Mouse (Mus musculus): ENCODE data around the gene Slc4a1ap. TPM values are rescaled to one million over a fixed set of nuclear protein-coding genes. Genes with fewer than 3 reads are reported as not detected.
A peak's percentile ranks its signal among the peaks of the same experiment; 100 is the strongest.
"Not testable (repeated sequence)": the region's sequence is repeated elsewhere in the genome, so short reads cannot be mapped to it uniquely, and the experiment has no call there.

Slc4a1ap gene
- total and polyA plus RNA-seq, 3 experiments = 41.6 to 523 (median 41.7) TPM

DNA sequence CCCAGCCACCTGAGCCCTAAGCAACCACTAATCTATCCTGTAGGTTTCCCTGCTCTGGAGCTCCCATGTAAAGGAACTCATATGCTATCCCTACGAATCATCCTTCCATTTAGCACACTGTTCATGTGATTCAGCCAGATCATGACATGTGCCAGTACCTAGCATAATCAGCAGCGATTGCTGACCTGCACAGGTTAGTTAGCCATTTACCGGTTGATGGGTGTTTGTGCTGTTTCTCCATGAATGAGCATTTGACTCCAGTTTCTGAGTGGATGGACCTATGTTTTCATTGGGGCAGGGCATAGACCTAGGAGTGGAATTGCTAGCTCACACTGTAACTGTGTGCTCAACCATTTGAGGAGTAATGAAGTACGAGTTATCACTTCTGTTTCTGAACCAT lies 58.7 kb downstream of the Slc4a1ap start:
- TF ChIP-seq CHD2 (IDR thresholded peaks at IDR 0.05; ENCODE audit: low read length) = no peak
- TF ChIP-seq TAL1 (IDR thresholded peaks at IDR 0.05; ENCODE audit: low read length) = no peak
- TF ChIP-seq TBP (IDR thresholded peaks at IDR 0.05; ENCODE audit: low read depth, low read length) = no peak
- no peak for TF ChIP-seq MXI1 (IDR thresholded peaks at IDR 0.05; ENCODE audit: low read depth, low read length)
- no peak for TF ChIP-seq NELFE (IDR thresholded peaks at IDR 0.05; ENCODE audit: low read depth, low read length)
- H3K27ac ChIP-seq (ENCODE audit: control insufficient read depth, low read depth, low read length) = no peak overlapping the region
- H3K79me2 ChIP-seq (ENCODE audit: control insufficient read depth, insufficient read depth, low read length, poor library complexity) = no peaks in the 10 kb centered on the region
- no peak overlapping the region for H3K4me3 ChIP-seq (ENCODE audit: control insufficient read depth in 1 of 2, insufficient read depth in 1 of 2, low read depth in 2 of 2, low read length in 2 of 2)
- DNase-seq (ENCODE audit: low read depth, low spot score) = no peak
- no peaks in the 10 kb centered on the region for H3K36me3 ChIP-seq (ENCODE audit: control insufficient read depth in 1 of 2, insufficient read depth in 2 of 2, low read length in 2 of 2)
- H3K9me3 ChIP-seq (replicated peaks; ENCODE audit: insufficient read depth, low read length) = no peaks in the 10 kb centered on the region
- no peaks in the 10 kb centered on the region for H3K4me1 ChIP-seq (ENCODE audit: control insufficient read depth in 1 of 2, insufficient read depth in 2 of 2, low read length in 2 of 2)
- H3K27me3 ChIP-seq (ENCODE audit: control insufficient read depth in 1 of 2, insufficient read depth in 2 of 2, low read length in 2 of 2) = no peaks in the 10 kb centered on the region
- H3K9ac ChIP-seq (ENCODE audit: control insufficient read depth, low read depth, low read length, poor library complexity, severe bottlenecking) = no peak overlapping the region

DNA sequence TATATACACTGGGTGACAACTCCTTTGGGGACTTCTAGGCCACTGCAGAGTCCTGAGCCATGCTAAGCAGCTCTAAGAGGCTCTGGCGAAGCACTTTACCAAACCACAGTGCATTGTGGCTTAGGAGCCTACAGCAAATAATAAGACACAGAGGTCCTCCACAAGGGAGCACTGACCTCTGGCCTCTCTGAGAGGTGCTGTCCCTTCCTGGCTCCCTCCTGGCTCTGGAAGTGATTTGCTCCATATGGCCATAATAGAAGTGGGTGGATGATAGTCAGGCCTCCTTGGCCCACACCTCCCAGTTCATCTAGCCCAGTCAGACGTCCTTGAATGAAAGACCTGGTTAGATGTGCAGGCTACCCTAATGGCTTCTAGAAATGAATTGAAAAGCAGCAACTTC lies 61.2 kb downstream of the Slc4a1ap start:
- H3K27me3 ChIP-seq (ENCODE audit: control insufficient read depth in 1 of 2, insufficient read depth in 2 of 2, low read length in 2 of 2) = no peaks in the 10 kb centered on the region
- H3K9me3 ChIP-seq (replicated peaks; ENCODE audit: insufficient read depth, low read length) = no peaks in the 10 kb centered on the region
- DNase-seq (ENCODE audit: low read depth, low spot score) = no peak
- H3K4me3 ChIP-seq (ENCODE audit: control insufficient read depth in 1 of 2, insufficient read depth in 1 of 2, low read depth in 2 of 2, low read length in 2 of 2) = no peak overlapping the region
- no peaks in the 10 kb centered on the region for H3K4me1 ChIP-seq (ENCODE audit: control insufficient read depth in 1 of 2, insufficient read depth in 2 of 2, low read length in 2 of 2)
- no peaks in the 10 kb centered on the region for H3K36me3 ChIP-seq (ENCODE audit: control insufficient read depth in 1 of 2, insufficient read depth in 2 of 2, low read length in 2 of 2)
- no peaks in the 10 kb centered on the region for H3K79me2 ChIP-seq (ENCODE audit: control insufficient read depth, insufficient read depth, low read length, poor library complexity)
- TF ChIP-seq USF1 (IDR thresholded peaks at IDR 0.05; ENCODE audit: low read depth, low read length) (no peak), NRF1 (IDR thresholded peaks at IDR 0.05; ENCODE audit: insufficient read depth, low read depth, low read length, poor library complexity, severe bottlenecking) (no peak), CTCF (IDR thresholded peaks at IDR 0.05 in 2 of 3, conservative IDR thresholded peaks at IDR 0.05 in 1 of 3; ENCODE audit: control insufficient read depth in 1 of 3, insufficient read depth in 1 of 3, low read depth in 2 of 3, low read length in 3 of 3, poor library complexity in 1 of 3, severe bottlenecking in 1 of 3) (no peak), NELFE (IDR thresholded peaks at IDR 0.05; ENCODE audit: low read depth, low read length) (no peak), MYC (IDR thresholded peaks at IDR 0.05; ENCODE audit: low read depth, low read length) (no peak), RAD21 (IDR thresholded peaks at IDR 0.05; ENCODE audit: low read depth, low read length) (no peak), ZC3H11A (IDR thresholded peaks at IDR 0.05; ENCODE audit: low read depth, low read length) (no peak), GABPA (IDR thresholded peaks at IDR 0.05; ENCODE audit: low read depth, low read length) (no peak), POLR2AphosphoS2 (IDR thresholded peaks at IDR 0.05; ENCODE audit: low read length) (no peak)
- H3K27ac ChIP-seq (ENCODE audit: control insufficient read depth, low read depth, low read length) = no peak overlapping the region
- no peak overlapping the region for H3K9ac ChIP-seq (ENCODE audit: control insufficient read depth, low read depth, low read length, poor library complexity, severe bottlenecking)

DNA sequence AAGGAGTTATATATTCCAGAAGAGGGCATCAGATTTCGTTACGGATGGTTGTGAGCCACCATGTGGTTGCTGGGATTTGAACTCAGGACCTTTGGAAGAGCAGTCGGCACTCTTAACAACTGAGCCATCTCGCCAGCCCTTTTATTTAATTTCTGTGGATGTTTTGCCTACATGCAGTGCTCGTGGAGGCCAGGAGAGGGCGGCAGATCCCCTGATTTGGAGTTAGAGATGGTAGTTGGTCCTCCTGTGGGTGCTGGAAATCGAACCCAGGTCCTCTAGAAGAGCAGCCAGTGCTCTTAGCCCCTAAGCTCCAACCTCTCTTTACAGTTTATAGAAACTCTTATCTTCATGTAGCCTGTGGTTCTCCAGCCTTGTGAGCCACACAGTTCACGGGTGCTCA lies 61.9 kb downstream of the Slc4a1ap start:
- H3K36me3 ChIP-seq (ENCODE audit: control insufficient read depth in 1 of 2, insufficient read depth in 2 of 2, low read length in 2 of 2); H3K9me3 ChIP-seq (replicated peaks; ENCODE audit: insufficient read depth, low read length); H3K4me3 ChIP-seq (ENCODE audit: control insufficient read depth in 1 of 2, insufficient read depth in 1 of 2, low read depth in 2 of 2, low read length in 2 of 2); H3K27me3 ChIP-seq (ENCODE audit: control insufficient read depth in 1 of 2, insufficient read depth in 2 of 2, low read length in 2 of 2); H3K4me1 ChIP-seq (ENCODE audit: control insufficient read depth in 1 of 2, insufficient read depth in 2 of 2, low read length in 2 of 2); H3K79me2 ChIP-seq (ENCODE audit: control insufficient read depth, insufficient read depth, low read length, poor library complexity); H3K27ac ChIP-seq (ENCODE audit: control insufficient read depth, low read depth, low read length); H3K9ac ChIP-seq (ENCODE audit: control insufficient read depth, low read depth, low read length, poor library complexity, severe bottlenecking): not testable (repeated sequence)
- peak; percentile 62 to 75 (median 70) for TF ChIP-seq CTCF (IDR thresholded peaks at IDR 0.05 in 2 of 3, conservative IDR thresholded peaks at IDR 0.05 in 1 of 3; ENCODE audit: control insufficient read depth in 1 of 3, insufficient read depth in 1 of 3, low read depth in 2 of 3, low read length in 3 of 3, poor library complexity in 1 of 3, severe bottlenecking in 1 of 3)
- TF ChIP-seq RAD21 (IDR thresholded peaks at IDR 0.05; ENCODE audit: low read depth, low read length) = peak; percentile 77
- TF ChIP-seq SMC3 (IDR thresholded peaks at IDR 0.05; ENCODE audit: low read depth, low read length) = peak; percentile 72
- TF ChIP-seq MAZ (IDR thresholded peaks at IDR 0.05; ENCODE audit: low read depth, low read length) = 0 out of 2 replicates have a peak, but pooled peaks have one; percentile 24
- peak; percentile 63 for TF ChIP-seq ZC3H11A (IDR thresholded peaks at IDR 0.05; ENCODE audit: low read depth, low read length)
- peak; percentile 57 for DNase-seq (ENCODE audit: low read depth, low spot score)
